Mouse (Mus musculus) limb, embryonic 15.5 days (tissue): ENCODE results near the gene Gdf7. TPM values are rescaled to one million over a fixed set of nuclear protein-coding genes. Genes with fewer than 3 reads are reported as not detected.

Experiments used
- ATAC-seq: fragments of 200-750 bp; cut with Nextera tagmentation; 2 replicates; pipeline ENCODE4 v1.8.0; 2017; ENCODE audit warnings: low read depth, moderate TSS enrichment; ENCODE audit not compliant: insufficient number of reproducible peaks, low FRiP score, low TSS enrichment
- H3K27ac ChIP-seq: fragments of 300-500 bp; sonication (generic); 2 replicates; pipeline ENCODE4 v1.5.1; 2015; ENCODE audit warnings: moderate library complexity, mild to moderate bottlenecking, inconsistent platforms
- H3K27me3 ChIP-seq: fragments of 300-500 bp; sonication (generic); 2 replicates; pipeline ENCODE4 v1.6.1; 2015; ENCODE audit warnings: inconsistent platforms
- H3K36me3 ChIP-seq: fragments of 300-500 bp; sonication (generic); 2 replicates; pipeline ENCODE4 v1.6.1; 2015; ENCODE audit warnings: inconsistent platforms
- H3K4me1 ChIP-seq: fragments of 300-500 bp; sonication (generic); 2 replicates; pipeline ENCODE4 v1.6.1; 2015; ENCODE audit warnings: inconsistent platforms
- H3K4me2 ChIP-seq: fragments of 300-500 bp; sonication (generic); 2 replicates; pipeline ENCODE4 v1.6.1; 2015; ENCODE audit warnings: mild to moderate bottlenecking, inconsistent platforms
- H3K4me3 ChIP-seq: fragments of 300-500 bp; sonication (generic); 2 replicates; pipeline ENCODE4 v1.5.1; 2015; ENCODE audit warnings: mild to moderate bottlenecking, inconsistent platforms
- H3K9ac ChIP-seq: fragments of 300-500 bp; sonication (generic); 2 replicates; pipeline ENCODE4 v1.6.1; 2015; ENCODE audit warnings: inconsistent platforms
- H3K9me3 ChIP-seq: fragments of 300-500 bp; sonication (generic); 2 replicates; pipeline ENCODE4 v1.6.1; 2016; ENCODE audit warnings: inconsistent platforms
- WGBS: fragments of 180-500 bp; shearing (Covaris S2); methylation state at CpG from one replicate; pipeline ENCODE4 v1.1.7; 2015; 5-methylcytosine and 5-hydroxymethylcytosine counted together
- polyA plus RNA-seq: library from polyadenylated mRNA; unstranded; fragments of >200 nt; fragmentation: Nextera tagmentation; extraction: Ambion mirVana; gene quantifications from 2 replicates; pipeline ENCODE4 v1.2.1, GENCODE M21; 2015

Gene Gdf7
- polyA plus RNA-seq, 1 experiment from 2014 or later, result 0.27 TPM

DNA sequence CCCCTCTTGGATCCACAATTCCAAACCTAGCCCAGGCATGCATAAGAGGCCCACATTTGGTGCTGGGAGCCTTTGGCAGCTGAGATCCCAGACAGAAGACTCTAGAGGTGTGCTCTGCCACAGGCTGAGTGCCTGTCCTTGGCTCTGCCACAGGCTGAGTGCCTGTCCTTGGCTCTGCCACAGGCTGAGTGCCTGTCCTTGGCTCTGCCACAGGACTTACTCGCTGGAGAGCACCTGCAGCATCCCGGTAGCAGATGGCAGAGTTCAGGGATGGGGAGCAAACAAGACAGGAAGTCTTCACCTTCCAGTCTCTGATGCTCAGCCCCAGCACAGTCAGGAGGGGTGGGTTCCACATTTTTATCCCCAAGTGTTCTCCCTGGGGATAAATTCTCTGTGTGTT is 3.5 kb upstream of the Gdf7 start:
- no peak for ATAC-seq
- no peak overlapping the region for H3K4me3 ChIP-seq
- WGBS, result 38% methylated on average over 2 of the region's 2 CpGs
- H3K9me3 ChIP-seq, result no peaks in the 10 kb centered on the region
- peaks cover 70% of the 10 kb centered on the region for H3K27me3 ChIP-seq
- no peak overlapping the region for H3K4me2 ChIP-seq
- H3K9ac ChIP-seq, result no peak overlapping the region
- no peaks in the 10 kb centered on the region for H3K36me3 ChIP-seq
- peaks cover 19% of the 10 kb centered on the region for H3K4me1 ChIP-seq
- H3K27ac ChIP-seq, result no peak overlapping the region

DNA sequence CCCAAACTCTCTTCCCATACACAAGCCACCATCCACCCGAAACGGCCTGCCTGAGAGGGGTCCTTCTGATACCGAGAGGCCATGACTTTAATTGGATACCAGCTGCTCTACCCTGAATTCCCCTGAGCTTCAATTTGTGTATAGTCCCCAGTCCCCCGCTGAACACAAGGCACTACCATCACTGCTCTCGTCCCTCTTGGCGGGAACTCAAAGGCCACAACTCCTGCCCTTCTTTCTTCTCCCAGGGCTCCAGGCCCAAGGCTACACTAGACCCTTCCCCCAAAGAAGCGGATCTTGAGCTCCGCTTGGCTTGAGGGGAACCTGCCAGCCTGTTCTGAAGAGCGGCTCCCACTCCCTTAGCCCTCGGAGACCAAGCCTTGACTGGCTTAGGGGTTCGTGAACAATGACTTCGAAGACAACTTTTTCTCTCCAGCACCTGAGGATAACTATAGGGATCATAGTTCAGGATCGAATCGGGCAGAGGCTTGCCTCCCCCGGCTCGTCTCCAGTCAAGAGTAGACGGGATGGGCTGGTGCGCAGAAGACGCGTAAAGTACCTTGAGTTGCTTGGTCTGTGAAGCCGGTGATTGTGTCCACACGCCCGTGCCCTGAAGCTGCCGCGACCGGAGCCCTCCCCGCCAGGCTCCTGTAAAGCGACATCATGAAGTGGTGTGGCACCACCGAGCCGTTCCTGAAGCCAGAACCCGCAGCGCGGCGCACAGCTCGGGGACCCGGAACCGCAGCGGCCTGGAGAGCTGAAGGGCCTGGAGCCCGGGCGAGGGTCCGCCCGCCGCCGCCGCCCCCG is 541 bp downstream of the Gdf7 start:
- H3K27me3 ChIP-seq, result peaks cover 96% of the 10 kb centered on the region
- H3K4me3 ChIP-seq, result peak overlapping the region; percentile 49
- H3K4me1 ChIP-seq, result peaks cover 38% of the 10 kb centered on the region
- WGBS, result 7% methylated on average over 46 of the region's 46 CpGs
- H3K36me3 ChIP-seq, result no peaks in the 10 kb centered on the region
- no peak overlapping the region for H3K27ac ChIP-seq
- ATAC-seq, result no peak
- no peaks in the 10 kb centered on the region for H3K9me3 ChIP-seq
- H3K4me2 ChIP-seq, result peak overlapping the region; percentile 91
- 0 out of 2 replicates have a peak overlapping the region, but pooled peaks have one; percentile 18 for H3K9ac ChIP-seq

DNA sequence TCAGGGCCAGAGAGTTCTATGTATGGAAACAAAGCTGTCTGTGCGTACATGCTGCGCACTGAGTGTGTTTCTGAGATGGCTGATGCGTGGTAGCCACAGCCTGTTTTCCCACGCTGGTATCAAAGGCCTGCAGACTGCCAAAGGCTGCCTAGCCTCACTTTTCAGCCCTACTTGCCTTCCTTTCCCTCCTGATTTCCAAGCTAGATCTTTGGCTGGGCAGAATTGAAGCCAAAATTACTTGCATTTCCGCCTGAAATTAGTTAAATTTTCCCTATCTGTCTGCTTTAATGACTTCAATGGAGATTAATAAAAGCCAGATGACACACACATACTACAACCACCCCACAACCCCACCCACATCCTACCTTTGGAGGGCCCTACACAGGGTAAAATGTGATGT is 1.2 kb downstream of the Gdf7 start:
- peaks cover 94% of the 10 kb centered on the region for H3K27me3 ChIP-seq
- no peaks in the 10 kb centered on the region for H3K9me3 ChIP-seq
- no peak overlapping the region for H3K27ac ChIP-seq
- 58% methylated on average over 5 of the region's 5 CpGs for WGBS
- peaks cover 38% of the 10 kb centered on the region for H3K4me1 ChIP-seq
- no peaks in the 10 kb centered on the region for H3K36me3 ChIP-seq
- 0 out of 2 replicates have a peak overlapping the region, but pooled peaks have one; percentile 49 for H3K4me3 ChIP-seq
- ATAC-seq, result no peak
- no peak overlapping the region for H3K9ac ChIP-seq
- H3K4me2 ChIP-seq, result no peak overlapping the region

DNA sequence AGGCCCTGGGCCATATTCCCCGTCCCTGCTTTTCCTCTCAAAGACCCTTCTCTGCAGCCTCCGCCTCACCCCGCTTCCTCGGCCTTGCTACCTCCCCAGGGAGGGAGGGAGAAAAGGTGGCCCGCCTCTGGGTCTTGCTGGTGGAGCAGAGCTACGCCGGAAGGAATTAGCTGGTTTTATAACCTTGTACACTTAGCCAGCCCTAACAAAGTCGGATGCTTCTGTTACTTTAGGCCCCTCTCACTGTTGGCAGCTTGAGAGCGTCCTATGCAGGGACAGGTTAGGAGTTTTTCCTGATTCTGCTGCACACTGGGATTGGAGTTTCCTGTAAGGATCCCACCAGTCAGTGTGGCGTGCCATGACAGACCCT is 1.7 kb downstream of the Gdf7 start:
- Histone ChIP-seq H3K9ac (no peak overlapping the region), H3K36me3 (no peaks in the 10 kb centered on the region), H3K27ac (no peak overlapping the region), H3K9me3 (no peaks in the 10 kb centered on the region), H3K4me2 (no peak overlapping the region), H3K27me3 (peaks cover 94% of the 10 kb centered on the region), H3K4me3 (no peak overlapping the region; the same call in 1 of the 2 replicates), H3K4me1 (peaks cover 38% of the 10 kb centered on the region)
- no peak for ATAC-seq
- 32% methylated on average over 10 of the region's 10 CpGs for WGBS

DNA sequence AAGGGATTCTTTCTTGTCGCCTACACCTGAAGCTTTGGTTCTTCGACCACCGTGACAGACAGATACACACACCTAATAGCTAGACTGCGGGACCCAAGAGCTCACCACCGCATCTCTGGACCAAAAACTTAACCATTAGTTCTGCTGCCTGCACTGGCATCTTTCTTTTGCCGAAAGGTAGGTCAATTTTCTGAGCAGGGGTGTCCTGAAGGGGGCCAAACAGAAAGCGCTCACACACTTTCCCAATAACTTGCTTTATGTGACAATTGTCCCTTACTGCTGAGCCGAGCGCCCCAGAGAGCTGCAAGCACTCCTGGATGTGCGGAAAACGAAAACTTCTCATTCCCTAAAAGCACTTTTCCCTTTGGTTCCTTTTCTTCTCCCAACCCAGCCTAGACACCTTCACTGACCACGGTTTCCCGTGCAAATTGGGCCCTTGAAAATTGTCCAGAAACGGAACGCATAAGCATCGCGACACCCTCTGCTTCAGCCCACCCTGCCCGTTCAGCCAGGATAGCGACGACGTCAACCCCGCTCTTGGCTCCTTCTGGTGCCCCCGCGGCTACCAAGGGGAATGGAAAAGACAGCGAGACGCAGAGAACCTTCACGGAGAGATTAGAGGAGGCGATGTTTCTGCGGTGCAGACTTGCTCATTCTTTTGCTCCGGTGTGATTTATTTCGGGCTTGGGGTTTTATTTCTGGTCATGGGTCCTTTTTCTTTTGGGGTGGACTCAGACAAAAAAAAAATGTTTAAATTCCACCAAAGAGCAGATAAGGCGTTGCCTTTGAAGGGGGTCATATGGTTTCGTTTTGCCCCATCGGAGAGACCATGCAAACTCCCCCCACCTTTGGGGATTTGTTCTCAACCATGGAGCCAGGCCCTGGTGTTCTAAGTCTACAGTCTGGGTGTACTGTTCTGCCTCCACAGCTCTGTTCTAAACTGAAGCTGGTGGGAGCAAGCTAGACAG is 2.3 kb downstream of the Gdf7 start:
- peak overlapping the region; percentile 20 for H3K4me3 ChIP-seq
- ATAC-seq, result no peak
- H3K27me3 ChIP-seq, result peaks cover 95% of the 10 kb centered on the region
- H3K9ac ChIP-seq, result no peak overlapping the region
- no peaks in the 10 kb centered on the region for H3K36me3 ChIP-seq
- H3K9me3 ChIP-seq, result no peaks in the 10 kb centered on the region
- no peak overlapping the region for H3K27ac ChIP-seq
- 9% methylated on average over 34 of the region's 34 CpGs for WGBS
- peak overlapping the region; percentile 25; the same call in 1 of the 2 replicates for H3K4me2 ChIP-seq
- peaks cover 38% of the 10 kb centered on the region for H3K4me1 ChIP-seq

DNA sequence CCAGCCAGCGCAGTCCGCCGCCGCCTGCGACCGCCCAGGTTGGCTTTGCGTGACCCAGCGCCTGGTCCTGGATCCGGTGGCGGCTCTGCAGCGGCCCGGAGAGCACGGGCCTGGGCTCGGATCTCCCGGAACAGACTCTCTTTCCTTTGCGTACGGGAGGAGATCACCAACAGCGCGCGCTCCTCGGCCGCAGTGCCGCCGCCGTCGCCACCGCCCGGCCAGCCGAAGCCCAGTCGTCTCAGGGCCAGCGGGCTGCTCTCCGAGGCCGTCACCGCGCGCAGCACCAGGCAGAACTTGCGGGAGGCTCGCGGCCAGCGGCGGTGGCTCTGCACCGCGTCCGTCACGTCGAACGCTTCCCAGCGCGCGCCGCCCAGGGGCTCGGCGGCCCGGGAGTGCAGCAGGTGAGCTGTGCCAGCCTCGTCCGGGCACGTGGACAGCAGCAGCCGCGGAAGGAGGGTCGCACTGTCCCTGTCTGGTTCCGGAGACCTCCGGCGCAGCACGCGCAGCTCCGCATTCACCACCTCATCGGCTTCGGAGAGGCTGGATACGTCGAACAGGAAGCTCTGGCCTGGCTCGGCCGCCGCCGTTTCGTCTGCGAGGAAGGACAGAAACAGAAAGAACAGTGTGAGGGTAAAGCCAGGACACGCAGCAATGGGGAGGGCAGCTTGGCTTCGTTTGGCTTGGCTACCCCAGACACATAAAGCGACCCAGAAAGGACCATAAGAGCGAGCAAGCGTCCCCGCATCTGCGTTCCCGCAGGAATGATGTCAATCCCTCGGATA is 3.2 kb downstream of the Gdf7 start:
- H3K36me3 ChIP-seq, result no peaks in the 10 kb centered on the region
- WGBS, result 2% methylated on average over 85 of the region's 85 CpGs
- no peak overlapping the region for H3K9ac ChIP-seq
- peaks cover 38% of the 10 kb centered on the region for H3K4me1 ChIP-seq
- no peaks in the 10 kb centered on the region for H3K9me3 ChIP-seq
- peak overlapping the region; percentile 53 for H3K4me2 ChIP-seq
- no peak for ATAC-seq
- no peak overlapping the region for H3K27ac ChIP-seq
- H3K4me3 ChIP-seq, result peak overlapping the region; percentile 35
- H3K27me3 ChIP-seq, result peaks cover 95% of the 10 kb centered on the region

DNA sequence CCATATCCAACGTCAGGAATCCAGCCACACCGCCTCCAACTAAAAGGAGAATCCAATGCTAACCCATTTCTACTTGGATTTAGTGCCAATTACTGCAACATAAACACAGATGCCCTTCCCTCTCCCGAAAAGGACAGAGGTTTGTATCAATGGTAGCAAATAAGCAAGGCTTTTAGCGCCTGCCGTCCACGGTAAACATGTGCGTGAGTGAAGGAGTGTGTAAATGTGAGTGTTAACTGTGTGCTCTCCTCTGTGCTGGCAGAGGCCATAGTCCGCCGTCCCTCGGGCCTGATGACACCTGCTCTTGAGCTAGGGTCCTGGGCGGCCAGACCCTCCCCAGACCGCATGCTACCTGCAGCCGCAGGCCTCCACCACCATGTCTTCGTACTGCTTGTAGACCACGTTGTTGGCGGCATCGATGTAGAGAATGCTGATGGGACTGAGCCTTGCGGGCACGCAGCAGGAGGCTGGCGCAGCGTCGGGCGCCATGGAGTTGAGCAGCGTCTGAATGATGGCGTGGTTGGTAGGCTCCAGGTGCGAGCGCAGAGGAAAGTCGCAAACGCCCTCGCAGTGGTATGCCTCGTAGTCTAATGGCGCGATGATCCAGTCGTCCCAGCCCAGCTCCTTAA is 4.1 kb downstream of the Gdf7 start:
- no peak overlapping the region for H3K27ac ChIP-seq
- H3K4me3 ChIP-seq, result peak overlapping the region; percentile 35
- H3K4me2 ChIP-seq, result peak overlapping the region; percentile 53
- H3K36me3 ChIP-seq, result no peaks in the 10 kb centered on the region
- peaks cover 87% of the 10 kb centered on the region for H3K27me3 ChIP-seq
- H3K4me1 ChIP-seq, result peaks cover 38% of the 10 kb centered on the region
- no peak for ATAC-seq
- no peaks in the 10 kb centered on the region for H3K9me3 ChIP-seq
- no peak overlapping the region for H3K9ac ChIP-seq
- 9% methylated on average over 34 of the region's 34 CpGs for WGBS

DNA sequence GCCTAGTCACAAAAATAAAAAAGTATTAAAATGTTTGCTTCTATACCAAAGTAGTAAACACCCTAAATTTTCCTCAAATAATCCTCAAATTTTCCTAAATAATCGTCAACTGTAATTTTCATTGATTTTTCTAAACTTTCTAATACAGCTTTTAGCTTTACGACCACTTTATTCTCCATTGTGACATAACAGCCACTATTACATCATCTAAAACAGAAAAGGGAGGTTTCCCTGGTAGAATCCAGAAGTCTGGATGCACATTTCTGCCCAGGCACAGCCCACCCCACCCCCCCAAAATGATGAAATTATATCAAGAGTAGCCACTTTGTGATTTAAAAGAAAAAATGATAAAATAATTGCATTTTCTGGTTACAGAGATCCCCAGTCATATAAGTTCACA is 5.6 kb downstream of the Gdf7 start:
- H3K27me3 ChIP-seq, result peaks cover 76% of the 10 kb centered on the region
- no peak for ATAC-seq
- peaks cover 22% of the 10 kb centered on the region for H3K4me1 ChIP-seq
- H3K36me3 ChIP-seq, result no peaks in the 10 kb centered on the region
- H3K9ac ChIP-seq, result no peak overlapping the region
- H3K9me3 ChIP-seq, result no peaks in the 10 kb centered on the region
- 82% methylated on average over 2 of the region's 2 CpGs for WGBS
- no peak overlapping the region for H3K27ac ChIP-seq
- no peak overlapping the region for H3K4me2 ChIP-seq
- no peak overlapping the region for H3K4me3 ChIP-seq

DNA sequence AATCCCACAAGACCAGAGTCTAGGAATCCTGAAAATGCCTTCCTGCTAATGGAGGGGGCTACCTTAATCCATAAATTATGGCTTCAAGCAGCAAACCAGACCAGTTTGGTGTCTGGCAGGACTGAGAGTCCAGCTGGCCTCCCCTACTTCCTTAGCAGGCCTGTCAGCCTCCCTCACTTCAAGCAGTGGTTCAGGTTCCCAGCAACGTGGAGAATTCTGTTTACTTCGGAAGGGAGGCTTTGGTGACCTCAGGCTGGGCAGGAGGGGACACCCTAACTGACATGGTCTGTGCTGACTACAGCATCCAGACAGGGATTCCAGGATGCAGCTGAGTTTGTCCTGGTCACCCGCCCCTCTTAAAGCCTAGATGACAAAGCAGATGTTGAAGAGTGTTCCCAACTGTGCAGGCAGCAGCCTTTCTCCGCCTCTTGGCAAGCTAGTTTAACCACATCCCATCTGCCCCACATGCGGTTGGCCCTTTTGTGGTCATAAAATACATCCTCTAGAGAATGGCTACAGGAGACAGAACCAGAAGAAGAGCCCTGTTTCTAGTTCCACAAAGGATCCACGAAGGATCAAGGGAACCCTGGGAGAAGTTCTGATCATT is 6.3 kb downstream of the Gdf7 start:
- H3K27ac ChIP-seq, result no peak overlapping the region
- no peak overlapping the region for H3K9ac ChIP-seq
- H3K4me2 ChIP-seq, result no peak overlapping the region
- H3K4me1 ChIP-seq, result peaks cover 21% of the 10 kb centered on the region
- ATAC-seq, result no peak
- no peak overlapping the region for H3K4me3 ChIP-seq
- no peaks in the 10 kb centered on the region for H3K9me3 ChIP-seq
- WGBS, result 31% methylated on average over 6 of the region's 6 CpGs
- H3K27me3 ChIP-seq, result peaks cover 69% of the 10 kb centered on the region
- H3K36me3 ChIP-seq, result no peaks in the 10 kb centered on the region

DNA sequence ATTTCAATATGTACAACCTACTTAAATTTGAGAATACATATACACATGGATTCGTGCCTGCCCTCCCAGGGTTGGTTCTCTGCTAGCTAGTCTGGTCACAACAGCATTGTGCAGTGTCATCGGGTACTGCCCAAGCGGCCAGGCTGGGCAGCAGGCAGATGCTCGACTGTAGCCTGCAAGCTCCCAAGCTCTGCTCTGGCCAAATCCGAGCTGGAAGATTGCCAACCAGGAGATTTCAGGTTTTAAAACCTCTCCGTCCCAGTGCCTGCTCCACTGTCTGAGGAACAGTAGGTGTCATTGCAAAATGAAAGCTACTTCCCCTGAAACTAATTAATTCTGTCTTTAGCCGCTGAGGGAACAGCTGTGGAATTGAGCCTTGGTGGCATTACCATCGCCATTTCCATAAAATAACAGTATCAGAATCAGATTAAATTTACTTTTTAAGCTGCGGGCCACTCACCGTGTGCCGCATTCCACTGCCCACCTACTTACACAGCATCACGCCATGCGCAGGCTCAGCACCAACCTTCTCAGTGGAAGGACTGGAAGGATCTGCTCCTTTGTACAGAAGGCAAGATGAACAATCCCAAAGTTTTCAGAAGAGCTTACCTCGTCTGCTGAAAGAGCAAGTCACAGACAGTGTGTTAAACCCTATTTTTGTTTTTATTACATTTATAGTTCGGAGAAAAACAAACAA is 10.4 kb downstream of the Gdf7 start:
- no peaks in the 10 kb centered on the region for H3K4me1 ChIP-seq
- H3K9me3 ChIP-seq, result no peaks in the 10 kb centered on the region
- H3K9ac ChIP-seq, result no peak overlapping the region
- WGBS, result 51% methylated on average over 15 of the region's 15 CpGs
- no peaks in the 10 kb centered on the region for H3K36me3 ChIP-seq
- no peak overlapping the region for H3K4me2 ChIP-seq
- H3K27me3 ChIP-seq, result peaks cover 29% of the 10 kb centered on the region
- no peak overlapping the region for H3K4me3 ChIP-seq
- no peak for ATAC-seq
- H3K27ac ChIP-seq, result no peak overlapping the region
